Mouse (Mus musculus) heart, adult 11 months (tissue): ENCODE measurements around the gene Ptf1a.

ENCODE experiments used
- DNase-seq: peaks from one replicate; pipeline ENCODE4 v3.0.0; 2022

Gene Ptf1a

GRCm38 (mm10) chr2:19444931-19445831 is at the start of gene Ptf1a:
TSS of gene Ptf1a (plus strand) at chr2:19445663.
- DNase-seq = peak; percentile 84

DNA sequence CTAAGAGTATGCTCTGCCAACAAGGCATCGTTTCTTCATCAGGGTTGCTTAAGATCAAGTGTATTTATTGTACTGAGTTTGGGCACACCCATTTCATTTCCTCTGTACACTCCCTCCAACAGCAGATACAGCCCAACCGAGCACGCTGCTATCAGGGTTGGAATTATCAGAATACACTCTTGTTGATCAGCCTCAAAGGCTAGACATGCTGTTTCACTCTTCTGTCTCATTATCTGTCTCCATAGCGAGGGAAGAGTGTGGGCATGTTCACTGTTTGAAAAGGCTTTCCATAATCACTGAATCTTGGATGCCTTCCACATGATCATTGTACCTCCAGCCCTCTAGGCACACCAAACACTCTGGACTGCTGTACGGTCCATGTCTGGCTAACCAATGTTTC is 40.1 kb upstream of the Ptf1a start:
- DNase-seq = no peak

DNA sequence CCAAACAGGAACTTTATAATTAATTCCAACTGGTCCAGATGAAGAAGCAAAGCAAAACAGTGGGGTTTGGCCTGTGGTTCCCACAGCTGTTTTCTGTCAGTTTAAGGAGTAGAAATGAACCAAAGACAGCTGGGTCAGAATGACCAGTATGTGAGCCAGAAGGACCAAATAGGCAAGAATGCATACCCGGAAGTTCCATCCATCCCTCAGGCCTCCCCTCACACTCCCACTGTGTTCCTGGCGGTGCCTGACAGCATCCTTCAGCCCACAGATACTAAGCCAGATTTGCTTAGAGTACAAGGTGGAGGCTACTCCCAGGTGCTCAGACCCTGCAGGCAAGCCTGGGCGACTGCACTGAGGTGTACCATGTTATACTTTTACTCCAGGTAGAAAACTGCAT is 38.9 kb upstream of the Ptf1a start:
- DNase-seq = peak; percentile 91

GRCm38 (mm10) chr2:19414222-19414965 is 31.1 kb upstream of the Ptf1a start:
- peak; percentile 46 for DNase-seq

DNA sequence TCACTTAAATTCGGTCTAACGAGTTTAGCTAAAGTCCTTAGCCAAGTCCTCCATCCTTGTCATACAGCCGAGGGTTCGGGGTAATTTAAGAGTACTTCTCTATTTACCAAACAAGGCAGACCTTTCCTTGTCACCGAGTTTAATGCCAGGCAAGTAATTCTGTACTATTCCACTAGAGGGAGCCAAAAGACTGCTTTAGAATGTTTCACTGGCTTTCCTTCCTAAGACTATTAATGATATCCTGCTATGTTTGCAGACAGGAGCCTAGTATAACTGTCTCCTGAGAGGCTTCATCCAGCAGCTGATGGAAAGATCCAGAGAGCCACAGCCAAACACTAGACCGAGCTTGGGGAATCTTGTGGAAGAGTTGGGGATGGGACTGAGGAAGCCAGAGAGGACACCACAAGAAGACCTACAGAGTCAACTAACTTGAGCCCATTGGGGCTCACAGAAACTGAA is 30.4 kb upstream of the Ptf1a start:
- peak; percentile 87 for DNase-seq

- peak; percentile 78 for DNase-seq
Measured at GRCm38 (mm10) chr2:19416066-19416465, 29.4 kb upstream of the Ptf1a start.

- DNase-seq = peak; percentile 48
Measured at GRCm38 (mm10) chr2:19419686-19420345, 25.6 kb upstream of the Ptf1a start.

- peak; percentile 74 for DNase-seq
Measured at GRCm38 (mm10) chr2:19422226-19422625, 23.2 kb upstream of the Ptf1a start.

- peak; percentile 78 for DNase-seq
Measured at GRCm38 (mm10) chr2:19423086-19423485, 22.4 kb upstream of the Ptf1a start.

DNA sequence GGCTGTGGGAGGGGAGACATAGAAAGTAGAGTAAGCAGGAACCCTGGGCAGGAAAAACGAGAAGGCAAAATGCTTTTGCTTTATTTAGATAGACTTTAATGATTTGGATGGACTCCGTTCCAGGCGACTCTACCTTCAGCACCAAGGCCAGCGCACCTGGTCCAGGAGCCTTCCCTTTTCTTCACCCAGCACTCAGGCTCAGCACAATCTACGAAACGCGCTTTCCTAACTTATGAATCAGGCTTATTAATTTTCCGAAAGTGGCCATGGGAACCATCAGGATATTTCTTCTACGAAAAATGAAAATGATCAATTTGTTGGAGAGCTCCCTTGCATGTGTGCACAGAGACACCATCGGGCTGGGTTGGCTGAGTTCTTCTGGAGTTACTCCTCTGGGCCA is 16.4 kb upstream of the Ptf1a start:
- peak; percentile 27 for DNase-seq

DNA sequence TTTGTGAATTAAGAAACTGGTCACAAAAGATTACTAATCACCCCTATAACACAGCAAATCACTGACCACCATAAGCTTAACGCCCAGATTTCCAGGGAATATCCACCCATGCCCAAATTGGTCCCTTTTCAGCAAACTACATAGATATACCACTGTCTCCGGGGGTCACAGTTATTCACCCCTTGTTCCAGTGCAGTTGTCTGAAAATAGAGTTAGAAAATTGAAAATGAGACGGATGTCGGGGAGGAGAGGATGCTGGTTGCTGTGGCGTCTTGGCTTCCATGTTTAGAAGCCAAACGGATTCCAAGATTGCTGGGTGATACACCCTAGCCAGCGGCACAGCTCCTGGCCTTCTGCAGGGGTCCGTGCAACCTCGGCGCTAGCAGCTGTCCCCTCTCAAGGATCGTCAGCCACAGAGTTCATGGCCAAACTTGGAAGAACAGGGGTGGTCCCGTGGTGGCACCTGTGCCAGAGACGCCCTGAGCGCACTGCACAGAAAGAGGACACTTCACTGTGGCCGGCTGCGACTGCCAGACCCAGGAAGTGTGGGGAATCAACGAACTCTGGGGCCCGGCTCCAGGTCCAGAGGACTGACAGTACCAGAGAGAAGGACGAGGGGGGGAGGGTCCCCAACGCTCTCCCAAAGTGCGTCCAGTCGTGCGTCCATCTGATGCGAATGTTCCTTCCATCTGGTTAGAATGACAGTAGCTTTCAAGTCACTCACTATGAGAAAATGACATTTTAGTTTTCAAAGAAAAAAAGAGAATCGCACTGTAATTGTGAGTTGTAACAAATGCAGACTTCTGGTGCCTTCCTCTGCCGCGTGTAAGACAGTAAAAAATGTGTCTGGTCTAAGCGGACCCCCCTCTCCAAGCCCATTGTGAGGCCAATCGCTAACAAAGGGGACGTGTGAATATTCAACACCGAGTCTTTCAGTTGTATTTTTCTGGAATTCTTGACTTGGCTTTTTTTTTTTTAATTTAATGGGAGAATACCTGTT is 15.5 kb upstream of the Ptf1a start:
- DNase-seq = peak; percentile 66

DNA sequence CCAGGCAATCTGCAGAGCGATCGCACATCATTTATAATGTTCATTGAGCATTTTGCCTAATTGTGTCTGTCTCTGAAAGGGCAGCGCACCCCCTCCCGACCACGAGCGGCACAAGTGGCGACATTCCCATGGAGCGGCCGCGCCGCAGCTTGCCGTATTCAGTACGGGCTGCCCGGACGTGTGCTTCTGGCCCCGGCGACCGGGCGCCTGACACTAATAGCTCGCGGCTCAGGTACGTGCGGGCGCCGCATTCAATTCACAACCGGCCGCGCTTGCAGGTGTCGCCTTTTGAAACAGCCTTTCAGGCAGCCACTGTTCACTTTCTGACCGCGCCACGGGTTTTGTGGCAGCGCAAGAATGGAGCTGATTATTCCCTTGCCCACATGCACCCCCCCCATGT is 14.7 kb upstream of the Ptf1a start:
- DNase-seq = peak; percentile 79

DNA sequence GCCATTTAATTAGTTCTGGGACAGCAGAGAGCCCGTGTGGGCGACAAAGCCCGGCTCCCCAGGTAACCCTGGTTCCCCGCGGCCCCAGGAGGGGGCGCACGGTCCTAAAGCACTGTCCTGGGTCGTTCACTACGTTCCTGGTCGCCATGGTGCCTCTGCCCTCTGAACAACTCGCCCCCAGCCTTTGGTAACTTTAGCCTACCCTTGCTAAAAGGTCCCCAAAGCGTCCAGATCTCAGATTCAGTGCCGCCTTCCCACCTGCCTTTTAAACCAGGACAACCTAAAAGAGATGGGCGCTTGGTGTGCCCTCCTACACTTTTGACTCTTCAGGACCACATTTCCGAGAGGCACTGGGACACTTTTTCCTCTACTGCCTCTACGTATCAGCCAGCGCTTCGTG is 14.3 kb upstream of the Ptf1a start:
- peak; percentile 72 for DNase-seq

GRCm38 (mm10) chr2:19431614-19432323 is 13.7 kb upstream of the Ptf1a start:
- peak; percentile 62 for DNase-seq

- DNase-seq = no peak
Measured at GRCm38 (mm10) chr2:19444346-19444745, 1.1 kb upstream of the Ptf1a start.

DNA sequence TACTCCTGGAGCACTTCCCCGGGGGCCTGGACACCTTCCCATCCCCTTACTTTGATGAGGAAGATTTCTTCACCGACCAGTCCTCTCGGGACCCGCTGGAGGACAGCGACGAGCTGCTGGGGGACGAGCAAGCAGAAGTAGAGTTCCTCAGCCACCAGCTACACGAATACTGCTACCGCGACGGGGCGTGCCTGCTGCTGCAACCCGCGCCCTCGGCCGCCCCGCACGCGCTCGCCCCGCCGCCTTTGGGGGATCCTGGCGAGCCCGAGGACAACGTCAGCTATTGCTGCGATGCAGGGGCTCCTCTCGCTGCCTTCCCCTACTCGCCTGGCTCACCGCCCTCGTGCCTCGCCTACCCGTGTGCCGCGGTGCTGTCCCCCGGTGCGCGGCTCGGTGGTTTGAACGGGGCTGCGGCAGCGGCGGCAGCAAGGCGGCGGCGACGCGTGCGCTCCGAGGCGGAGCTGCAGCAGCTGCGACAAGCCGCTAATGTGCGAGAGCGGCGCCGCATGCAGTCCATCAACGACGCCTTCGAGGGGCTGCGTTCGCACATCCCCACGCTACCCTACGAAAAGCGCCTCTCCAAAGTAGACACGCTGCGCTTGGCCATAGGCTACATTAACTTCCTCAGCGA is 523 bp downstream of the Ptf1a start:
- DNase-seq = no peak

DNA sequence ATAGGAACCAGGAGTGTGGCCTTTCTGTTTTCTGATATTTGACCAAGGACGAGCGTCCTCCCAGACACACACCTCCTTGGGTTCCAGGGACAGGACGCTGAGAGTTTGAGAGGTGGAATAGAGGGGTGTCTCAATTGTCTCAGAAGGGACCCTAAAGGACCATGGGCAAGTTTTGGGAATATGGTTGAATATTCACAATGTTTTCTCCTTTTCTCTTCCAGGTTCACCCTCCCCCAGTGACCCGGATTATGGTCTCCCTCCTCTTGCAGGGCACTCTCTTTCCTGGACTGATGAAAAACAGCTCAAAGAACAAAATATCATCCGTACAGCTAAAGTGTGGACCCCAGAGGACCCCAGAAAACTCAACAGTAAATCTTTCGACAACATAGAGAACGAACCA is 1.3 kb downstream of the Ptf1a start:
- no peak for DNase-seq

GRCm38 (mm10) chr2:19448042-19448700 is 2.7 kb downstream of the Ptf1a start:
- DNase-seq = no peak

GRCm38 (mm10) chr2:19449308-19449707 is 3.8 kb downstream of the Ptf1a start:
- DNase-seq = peak; percentile 64

DNA sequence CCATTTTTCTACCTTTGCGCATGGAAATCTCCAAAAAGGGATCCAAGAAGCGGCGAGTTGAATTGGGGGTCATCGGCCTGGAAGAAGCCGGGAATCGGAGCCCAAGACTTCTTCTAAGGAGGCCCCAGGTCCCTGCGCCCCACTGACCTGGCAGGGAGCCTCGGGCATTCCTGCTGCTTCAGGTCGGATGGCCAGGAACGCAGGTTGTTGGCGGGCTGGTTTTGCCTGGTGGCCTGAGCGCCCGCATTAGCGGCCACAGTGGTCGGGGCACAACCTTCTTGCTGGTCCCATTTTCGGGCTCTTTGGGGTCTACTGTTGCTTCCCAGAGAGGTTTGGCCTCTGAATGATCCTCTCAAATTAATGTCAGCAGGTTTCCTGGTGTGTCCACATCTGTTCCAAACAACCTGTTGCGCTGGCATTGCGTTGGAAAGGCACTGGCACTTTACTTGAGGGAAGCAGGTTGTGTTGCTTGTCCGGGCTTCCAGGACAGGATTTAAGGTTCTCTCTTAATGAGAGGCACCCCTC is 7.1 kb downstream of the Ptf1a start:
- peak; percentile 76 for DNase-seq
